Mouse (Mus musculus): ENCODE data around the gene Cidec. TPM values are rescaled to one million over a fixed set of nuclear protein-coding genes. Genes with fewer than 3 reads are reported as not detected.
A peak's percentile ranks its signal among the peaks of the same experiment; 100 is the strongest.

Cidec gene
- polyA plus RNA-seq, 2 experiments = 0.11 TPM; not detected in 1

- ATAC-seq (ENCODE audit: low FRiP score, low read depth) = no peak
- peak within 1 kb of the TSS; percentile 2; the same call in 1 of the 2 replicates for H3K4me3 ChIP-seq (replicated peaks; ENCODE audit: low read length)
Measured at GRCm38 (mm10) chr6:113471297-113471936, 35.9 kb upstream of the Cidec start, which contains the start of gene Il17rc. Gene Il17rc (plus strand): TSS chr6:113471427.

GRCm38 (mm10) chr6:113469432-113469831 is 33.9 kb upstream of the Cidec start:
- H3K4me2 ChIP-seq (replicated peaks; ENCODE audit: low read depth, low read length, severe bottlenecking) = peak overlapping the region; percentile 72
- peaks cover 3% of the 10 kb centered on the region; the same call in 1 of the 2 replicates for H3K4me1 ChIP-seq (ENCODE audit: control insufficient read depth, insufficient read depth, low read length)
- H3K9me3 ChIP-seq (ENCODE audit: control insufficient read depth, low read length) = no peaks in the 10 kb centered on the region
- no peaks in the 10 kb centered on the region for H3K36me3 ChIP-seq (ENCODE audit: control insufficient read depth, insufficient read depth, low read length)
- ATAC-seq (ENCODE audit: low FRiP score, low read depth) = peak; percentile 76
- no peak overlapping the region for H3K27ac ChIP-seq (replicated peaks; ENCODE audit: low read depth, low read length)
- H3K9ac ChIP-seq (ENCODE audit: low read depth, low read length, severe bottlenecking) = peak overlapping the region; percentile 52
- 3% methylated on average over 28 of the region's 31 CpGs for WGBS
- peak overlapping the region; percentile 40 for H3K4me3 ChIP-seq (replicated peaks; ENCODE audit: low read length)
- peak; percentile 74 for DNase-seq (ENCODE audit: low spot score)
- TF ChIP-seq POLR2A (IDR thresholded peaks at IDR 0.05; ENCODE audit: borderline replicate concordance, extremely low read depth, insufficient read depth, insufficient read length) = no peak
- peaks cover 11% of the 10 kb centered on the region for H3K27me3 ChIP-seq (ENCODE audit: control insufficient read depth, insufficient read depth, low read length)

More at GRCm38 (mm10) chr6:113471297-113471936, 35.9 kb upstream of the Cidec start, which contains the start of gene Il17rc:
- H3K27ac ChIP-seq (replicated peaks; ENCODE audit: low read depth, low read length) = no peak within 1 kb of the TSS
- WGBS = 20% methylated on average over 12 of the region's 12 CpGs
- peaks cover 3% of the 10 kb centered on the region; the same call in 1 of the 2 replicates for H3K4me1 ChIP-seq (ENCODE audit: control insufficient read depth, insufficient read depth, low read length)
- DNase-seq (ENCODE audit: low spot score) = no peak
- peak within 1 kb of the TSS; percentile 30 for H3K4me2 ChIP-seq (replicated peaks; ENCODE audit: low read depth, low read length, severe bottlenecking)
- H3K9ac ChIP-seq (ENCODE audit: low read depth, low read length, severe bottlenecking) = peak within 1 kb of the TSS; percentile 50; the same call in 1 of the 2 replicates
- H3K9me3 ChIP-seq (ENCODE audit: control insufficient read depth, low read length) = no peaks in the 10 kb centered on the region
- TF ChIP-seq POLR2A (IDR thresholded peaks at IDR 0.05; ENCODE audit: borderline replicate concordance, extremely low read depth, insufficient read depth, insufficient read length) = no peak
- H3K27me3 ChIP-seq (ENCODE audit: control insufficient read depth, insufficient read depth, low read length) = peaks cover 11% of the 10 kb centered on the region
- no peaks in the 10 kb centered on the region for H3K36me3 ChIP-seq (ENCODE audit: control insufficient read depth, insufficient read depth, low read length)

GRCm38 (mm10) chr6:113469021-113469420 is 33.5 kb upstream of the Cidec start:
- TF ChIP-seq POLR2A (IDR thresholded peaks at IDR 0.05; ENCODE audit: borderline replicate concordance, extremely low read depth, insufficient read depth, insufficient read length) = no peak
- peak; percentile 84 for ATAC-seq (ENCODE audit: low FRiP score, low read depth)
- Histone ChIP-seq H3K9me3 (ENCODE audit: control insufficient read depth, low read length) (no peaks in the 10 kb centered on the region), H3K27me3 (ENCODE audit: control insufficient read depth, insufficient read depth, low read length) (peaks cover 11% of the 10 kb centered on the region), H3K27ac (replicated peaks; ENCODE audit: low read depth, low read length) (no peak overlapping the region), H3K4me3 (replicated peaks; ENCODE audit: low read length) (peak overlapping the region; percentile 40), H3K36me3 (ENCODE audit: control insufficient read depth, insufficient read depth, low read length) (no peaks in the 10 kb centered on the region), H3K4me1 (ENCODE audit: control insufficient read depth, insufficient read depth, low read length) (peaks cover 3% of the 10 kb centered on the region; the same call in 1 of the 2 replicates), H3K4me2 (replicated peaks; ENCODE audit: low read depth, low read length, severe bottlenecking) (peak overlapping the region; percentile 72), H3K9ac (ENCODE audit: low read depth, low read length, severe bottlenecking) (peak overlapping the region; percentile 52; the same call in 1 of the 2 replicates)
- DNase-seq (ENCODE audit: low spot score) = peak; percentile 77
- WGBS = 9% methylated on average over 9 of the region's 9 CpGs

- Histone ChIP-seq H3K27ac (replicated peaks; ENCODE audit: low read depth, low read length) (no peak overlapping the region), H3K9ac (ENCODE audit: low read depth, low read length, severe bottlenecking) (no peak overlapping the region), H3K36me3 (ENCODE audit: control insufficient read depth, insufficient read depth, low read length) (no peaks in the 10 kb centered on the region), H3K27me3 (ENCODE audit: control insufficient read depth, insufficient read depth, low read length) (peaks cover 11% of the 10 kb centered on the region), H3K4me3 (replicated peaks; ENCODE audit: low read length) (no peak overlapping the region), H3K4me2 (replicated peaks; ENCODE audit: low read depth, low read length, severe bottlenecking) (no peak overlapping the region), H3K4me1 (ENCODE audit: control insufficient read depth, insufficient read depth, low read length) (peaks cover 3% of the 10 kb centered on the region; the same call in 1 of the 2 replicates), H3K9me3 (ENCODE audit: control insufficient read depth, low read length) (no peaks in the 10 kb centered on the region)
- no peak for DNase-seq (ENCODE audit: low spot score)
- no peak for TF ChIP-seq POLR2A (IDR thresholded peaks at IDR 0.05; ENCODE audit: borderline replicate concordance, extremely low read depth, insufficient read depth, insufficient read length)
- no peak for ATAC-seq (ENCODE audit: low FRiP score, low read depth)
- 62% methylated on average over 3 of the region's 3 CpGs for WGBS
Measured at GRCm38 (mm10) chr6:113468512-113468911, 33.0 kb upstream of the Cidec start.

GRCm38 (mm10) chr6:113465602-113466001 is 30.0 kb upstream of the Cidec start:
- Histone ChIP-seq H3K27me3 (ENCODE audit: control insufficient read depth, insufficient read depth, low read length) (peaks cover 11% of the 10 kb centered on the region), H3K27ac (replicated peaks; ENCODE audit: low read depth, low read length) (no peak overlapping the region), H3K36me3 (ENCODE audit: control insufficient read depth, insufficient read depth, low read length) (no peaks in the 10 kb centered on the region), H3K4me1 (ENCODE audit: control insufficient read depth, insufficient read depth, low read length) (peaks cover 3% of the 10 kb centered on the region; the same call in 1 of the 2 replicates), H3K9me3 (ENCODE audit: control insufficient read depth, low read length) (no peaks in the 10 kb centered on the region), H3K4me3 (replicated peaks; ENCODE audit: low read length) (no peak overlapping the region), H3K9ac (ENCODE audit: low read depth, low read length, severe bottlenecking) (no peak overlapping the region), H3K4me2 (replicated peaks; ENCODE audit: low read depth, low read length, severe bottlenecking) (no peak overlapping the region)
- WGBS = 51% methylated on average over 5 of the region's 5 CpGs
- no peak for ATAC-seq (ENCODE audit: low FRiP score, low read depth)
- no peak for DNase-seq (ENCODE audit: low spot score)
- TF ChIP-seq POLR2A (IDR thresholded peaks at IDR 0.05; ENCODE audit: borderline replicate concordance, extremely low read depth, insufficient read depth, insufficient read length) = no peak

Data from limb, embryonic 14.5 days (tissue).